Mouse (Mus musculus) urinary bladder, postnatal 14 days (tissue): ENCODE results near the gene Gtf2i.

Source experiments
- DNase-seq: peaks from one replicate; pipeline ENCODE4 v3.0.0; 2021; ENCODE audit warnings: low spot score

Gene Gtf2i

GRCm38 (mm10) chr5:134243661-134244436 is 70.7 kb downstream of the Gtf2i start:
- no peak for DNase-seq

DNA sequence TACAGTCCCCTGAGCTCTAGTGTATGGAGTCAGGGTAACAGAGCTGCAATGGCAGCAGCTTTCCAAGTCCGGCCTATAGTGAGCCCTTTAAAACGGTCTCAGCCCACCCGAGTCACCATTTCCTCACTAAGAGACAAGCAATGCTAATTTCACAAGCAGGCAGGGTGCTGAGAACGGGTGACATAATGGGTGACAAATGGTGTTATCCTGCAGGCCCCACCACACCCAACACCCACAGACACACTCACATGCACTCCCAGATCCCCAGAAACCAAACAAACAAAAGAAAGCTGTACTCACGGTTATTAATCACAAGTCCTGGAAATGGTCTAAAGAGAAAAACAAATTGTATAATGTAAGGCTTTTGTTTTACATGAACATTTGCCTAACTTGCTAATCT is 72.7 kb downstream of the Gtf2i start:
- DNase-seq: no peak

DNA sequence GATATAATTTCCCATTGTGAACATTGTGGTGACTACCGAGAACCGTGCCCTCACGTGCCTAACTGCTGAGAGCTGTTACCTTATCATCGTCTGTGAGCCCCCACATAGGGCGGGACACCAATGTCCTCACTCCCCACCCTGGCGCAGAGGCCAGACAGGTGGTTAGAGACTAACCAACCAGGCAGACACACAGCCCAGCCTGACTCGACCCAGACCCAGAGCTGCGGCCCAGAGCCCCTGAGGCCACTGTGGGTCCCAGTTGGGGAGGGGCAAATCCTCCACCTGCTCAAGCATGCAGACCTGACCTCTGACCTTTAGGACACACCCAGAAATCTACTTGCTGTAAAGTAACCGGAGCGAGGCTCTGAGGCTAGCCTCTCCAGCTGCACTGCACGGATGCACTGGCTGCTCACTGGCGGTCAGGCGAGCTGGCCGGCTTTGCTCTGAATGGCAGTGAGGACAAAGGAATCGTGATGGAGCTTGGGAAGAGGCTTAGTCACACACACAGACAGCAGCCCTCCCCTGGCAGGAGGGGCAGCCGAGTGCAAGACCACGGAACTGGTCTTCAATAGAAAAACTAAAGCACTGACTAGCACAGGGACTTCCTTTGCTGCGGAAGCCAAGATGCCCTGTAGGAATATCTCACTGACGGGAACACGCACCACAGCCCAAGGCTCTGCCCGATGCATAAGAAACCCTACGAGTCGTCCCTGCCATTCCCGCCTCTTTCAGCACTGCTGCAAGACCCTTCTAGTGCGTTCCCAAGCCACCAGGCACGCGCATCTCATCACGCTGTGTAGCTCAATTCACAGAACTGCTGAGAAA is 76.4 kb downstream of the Gtf2i start:
- DNase-seq: no peak

GRCm38 (mm10) chr5:134237508-134237907 is 77.1 kb downstream of the Gtf2i start:
- no peak for DNase-seq

- no peak for DNase-seq
These were observed 77.8 kb downstream of the Gtf2i start for GRCm38 (mm10) chr5:134236796-134237195.

DNA sequence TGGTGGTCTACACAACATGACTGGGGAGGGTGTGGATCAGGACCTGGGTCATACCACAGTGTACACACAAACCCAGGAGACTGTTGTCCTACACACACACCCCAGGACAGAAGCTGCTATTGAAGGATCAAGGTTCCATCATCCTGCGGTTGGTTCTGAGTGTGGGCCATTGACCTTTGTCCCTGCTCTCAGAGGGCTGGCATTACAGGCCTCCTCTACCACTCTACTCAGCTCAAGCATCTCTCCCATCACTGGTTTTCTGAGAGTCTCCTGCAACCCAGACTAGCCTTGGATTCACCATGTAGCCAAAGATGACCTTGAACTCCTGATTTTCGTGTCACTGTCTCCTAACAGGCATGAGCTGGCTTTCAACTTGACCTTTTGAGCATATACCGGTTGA is 78.3 kb downstream of the Gtf2i start:
- DNase-seq: no peak

DNA sequence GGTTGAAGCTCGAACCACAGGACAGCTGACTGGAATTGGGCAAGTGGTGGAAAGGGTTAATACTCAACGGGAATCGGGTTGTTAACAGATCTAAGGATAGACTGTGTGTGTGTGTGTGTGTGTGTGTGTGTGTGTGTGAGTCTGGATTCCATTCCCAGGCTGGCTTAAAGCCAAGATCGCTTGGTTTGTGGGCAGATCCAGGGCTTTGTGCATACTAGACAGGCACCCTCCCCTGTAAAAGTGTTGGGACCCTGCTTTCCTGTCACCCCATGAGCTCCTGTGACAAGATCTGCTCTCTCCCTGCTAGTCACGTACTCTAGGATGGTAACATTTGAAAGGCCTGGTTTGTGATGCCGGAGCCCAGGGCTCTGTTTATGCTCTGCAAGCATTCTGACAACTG is 79.4 kb downstream of the Gtf2i start:
- peak; percentile 36 for DNase-seq

GRCm38 (mm10) chr5:134234205-134234604 is 80.4 kb downstream of the Gtf2i start:
- DNase-seq: no peak

- no peak for DNase-seq
These were observed 81.3 kb downstream of the Gtf2i start for GRCm38 (mm10) chr5:134233244-134233651.

DNA sequence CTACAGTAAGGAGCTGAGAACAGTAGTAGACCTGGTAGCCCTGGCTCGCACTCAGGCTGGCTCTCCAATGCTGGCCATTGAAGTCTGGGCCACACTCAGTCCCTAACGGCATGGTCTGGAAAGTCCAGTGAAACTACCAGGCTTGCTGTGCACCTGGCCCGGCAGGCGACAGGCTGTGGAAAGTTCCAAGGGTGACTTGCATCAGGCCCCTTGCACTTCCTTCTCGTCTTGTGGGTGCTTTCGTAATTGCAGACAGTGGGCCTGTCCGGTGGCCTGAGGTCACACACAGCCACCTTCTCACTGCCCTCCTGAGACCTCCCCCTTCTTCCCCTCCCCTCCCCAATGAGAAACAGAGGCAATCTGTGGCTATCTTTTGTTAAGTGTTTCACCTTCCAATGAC is 82.0 kb downstream of the Gtf2i start:
- DNase-seq: no peak

DNA sequence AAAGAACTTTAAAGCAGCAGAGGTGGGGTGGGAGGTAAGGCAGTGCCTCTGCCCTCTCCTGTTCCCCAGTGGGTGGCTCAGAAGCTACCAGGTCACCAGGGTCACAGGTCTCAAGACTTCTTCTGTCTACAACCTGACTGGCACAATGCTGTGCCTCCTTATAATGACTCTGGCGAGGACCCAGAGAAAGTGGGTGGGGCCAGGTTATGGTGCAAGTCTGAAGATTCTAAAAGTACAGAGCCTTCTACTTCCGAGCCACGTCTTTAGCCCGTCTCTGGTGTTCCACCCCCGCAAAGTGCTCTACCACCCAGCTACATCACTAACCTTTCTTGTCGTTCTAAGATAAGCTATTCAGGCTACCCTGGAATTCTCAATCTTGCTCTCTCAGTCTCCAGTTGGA is 82.4 kb downstream of the Gtf2i start:
- DNase-seq: peak; percentile 45

DNA sequence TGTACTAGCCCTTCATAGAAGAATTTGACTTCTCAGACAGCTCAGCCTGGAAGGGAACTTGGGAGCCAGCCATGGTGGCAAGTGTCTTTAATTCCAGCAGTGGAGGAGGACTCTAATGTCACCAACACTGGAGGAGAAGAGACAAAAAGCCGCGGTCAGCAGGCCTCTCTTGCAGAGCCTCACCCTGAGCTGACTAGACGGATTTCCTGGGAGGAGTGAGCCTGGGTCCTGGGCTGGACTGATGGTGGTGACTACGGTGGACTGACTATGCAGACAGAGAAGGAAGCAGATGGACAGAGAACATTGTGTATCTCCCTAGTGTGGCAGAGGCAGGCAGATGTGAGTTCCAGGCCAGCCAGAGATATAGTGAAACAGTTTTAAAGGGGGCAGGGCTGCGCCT is 83.2 kb downstream of the Gtf2i start:
- DNase-seq: no peak

- no peak for DNase-seq
These were observed 85.2 kb downstream of the Gtf2i start, which contains the start of gene Ncf1 for GRCm38 (mm10) chr5:134229391-134229790. Gene Ncf1 (minus strand): TSS chr5:134229625.

DNA sequence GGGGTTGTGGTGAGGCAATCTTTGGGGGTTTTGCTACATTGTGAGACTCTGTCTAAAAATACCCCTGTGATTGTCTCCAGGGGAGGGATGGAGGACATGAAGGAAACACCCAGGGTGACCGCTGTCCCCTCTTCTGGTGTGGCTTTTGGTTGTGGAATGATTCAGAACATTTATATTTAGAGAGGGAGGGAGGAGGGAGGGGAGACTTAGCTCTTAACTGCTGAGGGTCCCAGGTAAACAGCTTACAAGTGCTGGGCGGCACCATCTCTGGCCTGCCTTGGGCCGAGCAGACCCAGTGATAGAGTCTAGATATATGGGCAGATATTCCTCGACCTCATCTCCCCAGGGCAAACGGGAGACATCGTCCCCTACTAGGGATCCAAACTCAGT is 86.3 kb downstream of the Gtf2i start:
- no peak for DNase-seq

GRCm38 (mm10) chr5:134227574-134228248 is 86.8 kb downstream of the Gtf2i start:
- DNase-seq: no peak

- DNase-seq: no peak
These were observed 87.6 kb downstream of the Gtf2i start for GRCm38 (mm10) chr5:134226946-134227345.

- no peak for DNase-seq
These were observed 89.3 kb downstream of the Gtf2i start for GRCm38 (mm10) chr5:134225110-134225901.

DNA sequence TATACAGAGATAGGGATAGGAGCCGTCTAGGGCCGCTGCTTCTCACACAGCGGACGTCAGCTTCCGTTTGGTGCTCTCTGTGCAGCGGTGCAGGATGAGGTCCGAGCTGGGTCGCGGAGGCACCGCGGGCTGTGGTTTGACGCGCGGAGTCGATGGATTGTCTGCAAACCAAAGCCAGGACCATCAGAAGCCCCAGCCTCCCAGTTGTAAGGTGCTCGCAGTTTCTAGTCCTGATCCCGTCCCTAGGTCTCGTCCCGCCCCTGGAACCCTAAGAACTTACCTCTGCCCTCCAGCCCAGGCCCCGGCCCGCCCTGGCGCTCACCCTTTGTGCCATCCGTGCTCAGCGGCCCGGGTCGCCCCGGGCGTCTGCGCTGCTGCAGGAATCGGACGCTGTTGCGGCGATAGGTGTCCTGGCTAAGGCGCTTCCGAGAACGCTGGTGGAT is 92.8 kb downstream of the Gtf2i start:
- DNase-seq: no peak

GRCm38 (mm10) chr5:134221278-134221677 is 93.3 kb downstream of the Gtf2i start:
- DNase-seq: no peak

- DNase-seq: no peak
These were observed 96.7 kb downstream of the Gtf2i start for GRCm38 (mm10) chr5:134217900-134218299.

DNA sequence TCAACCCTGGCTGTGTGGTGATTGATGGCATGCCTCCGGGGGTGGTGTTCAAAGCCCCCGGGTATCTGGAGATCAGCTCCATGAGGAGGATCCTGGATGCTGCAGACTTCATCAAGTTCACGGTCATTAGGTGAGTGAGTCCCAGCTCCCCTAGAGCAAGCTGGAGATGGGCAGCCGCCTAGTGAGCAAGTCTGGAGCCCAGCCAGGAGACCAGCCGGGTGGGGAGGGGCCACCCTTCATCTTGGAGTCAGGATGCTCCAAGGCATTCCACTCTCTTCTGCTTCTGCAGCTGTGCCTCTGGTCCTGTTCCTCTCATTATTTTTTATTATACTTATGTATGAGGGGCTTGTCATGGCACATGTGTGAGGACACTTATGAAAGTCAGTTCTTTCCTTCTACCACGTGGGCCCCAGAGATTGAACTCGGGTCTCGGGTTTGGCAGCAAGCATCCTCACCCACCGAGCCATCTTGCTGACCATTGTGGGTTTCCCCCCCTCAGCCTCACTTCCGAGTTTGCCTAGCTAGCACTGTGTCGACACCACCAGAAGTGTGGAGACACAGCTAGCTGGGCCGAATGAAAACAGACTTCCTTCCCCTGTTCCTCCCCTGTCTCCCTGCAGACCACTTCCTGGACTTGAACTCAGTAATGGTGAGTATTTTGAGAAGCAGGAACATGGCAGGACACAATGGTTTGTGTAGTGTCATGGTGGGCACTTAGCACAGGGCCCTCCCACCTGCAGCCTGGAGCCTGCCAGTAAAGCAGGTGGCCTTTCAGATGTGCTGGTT is 100.3 kb downstream of the Gtf2i start:
- DNase-seq: no peak
